Mouse (Mus musculus) cortical plate, adult 2 months (tissue): ENCODE data around the gene Prss37. TPM values are rescaled to one million over a fixed set of nuclear protein-coding genes. Genes with fewer than 3 reads are reported as not detected.

Source experiments
- H3K27ac ChIP-seq: fragments of 200-500 bp; 2 replicates; pipeline ENCODE4 v1.5.1; 2012; ENCODE audit warnings: low read length, control low read depth, inconsistent platforms; ENCODE audit not compliant: insufficient read depth
- H3K4me1 ChIP-seq: fragments of 200-500 bp; 2 replicates; pipeline ENCODE4 v1.6.1; 2011; ENCODE audit warnings: low read length; ENCODE audit not compliant: control insufficient read depth, insufficient read depth
- H3K4me3 ChIP-seq: fragments of 200-500 bp; 2 replicates; pipeline ENCODE4 v1.5.1; 2011; ENCODE audit warnings: mild to moderate bottlenecking, low read length, control low read depth; ENCODE audit not compliant: insufficient read depth
- CTCF ChIP-seq: fragments of 200-500 bp; IDR thresholded peaks from 2 replicates; pipeline ENCODE4 v1.5.1; 2011; ENCODE audit warnings: mild to moderate bottlenecking, control low read depth, low read length; ENCODE audit not compliant: insufficient read depth; ENCODE audit errors: extremely low read depth
- POLR2A ChIP-seq: fragments of 200-500 bp; IDR thresholded peaks from 2 replicates; pipeline ENCODE4 v1.6.1; 2011; ENCODE audit warnings: mild to moderate bottlenecking, low read length, control low read depth; ENCODE audit not compliant: insufficient read depth; ENCODE audit errors: extremely low read depth
- polyA plus RNA-seq: library from polyadenylated mRNA; depleted of rRNA; stranded (reverse); fragments of >200 nt; gene quantifications from 2 replicates; pipeline ENCODE4 v1.2.3, GENCODE M21; 2012; rRNA removed

Prss37 gene
- polyA plus RNA-seq, 1 experiment = not detected

GRCm38 (mm10) chr6:40465710-40466109 is 53.6 kb downstream of the Prss37 start:
- H3K27ac ChIP-seq = no peak overlapping the region
- no peaks in the 10 kb centered on the region for H3K4me1 ChIP-seq
- 0 out of 2 replicates have a peak, but pooled peaks have one; percentile 11 for TF ChIP-seq CTCF
- no peak for TF ChIP-seq POLR2A
- H3K4me3 ChIP-seq = no peak overlapping the region

Other genes with a start within 250 kb of the Prss37 start
- 38.1 and 40.8 TPM in 2 replicates for gene Agk, start 194.3 kb downstream of the Prss37 start, polyA plus RNA-seq
- 34.9 and 36.6 TPM in 2 replicates for gene E330009J07Rik, start 83.4 kb downstream of the Prss37 start, polyA plus RNA-seq
- gene Wee2, start 80.4 kb downstream of the Prss37 start, polyA plus RNA-seq = 0.11 and 0.17 TPM in 2 replicates
- gene Ssbp1, start 48.2 kb downstream of the Prss37 start, polyA plus RNA-seq = 40.4 and 41.9 TPM in 2 replicates
- gene Tas2r137, start 28.3 kb downstream of the Prss37 start, polyA plus RNA-seq = 0.19 TPM in 1 of 2 replicates, not detected in the other
- 0.36 TPM in 1 of 2 replicates, not detected in the other for gene Tas2r108, start 26.0 kb downstream of the Prss37 start, polyA plus RNA-seq
- gene Olfr461, start 35.5 kb upstream of the Prss37 start, polyA plus RNA-seq = not detected in 2 replicates
- gene Olfr460, start 50.0 kb upstream of the Prss37 start, polyA plus RNA-seq = 0.13 and 0.17 TPM in 2 replicates
- gene Clec5a, start 66.3 kb upstream of the Prss37 start, polyA plus RNA-seq = 3.0 and 3.9 TPM in 2 replicates
- not detected in 2 replicates for gene Tas2r138, start 93.8 kb upstream of the Prss37 start, polyA plus RNA-seq
- 0.06 TPM in 1 of 2 replicates, not detected in the other for gene Mgam, start 109.3 kb upstream of the Prss37 start, polyA plus RNA-seq